Mouse (Mus musculus): ENCODE measurements around the gene H2-Ke6.

- TF ChIP-seq EP300 (IDR thresholded peaks at IDR 0.05; ENCODE audit: low read length) = no peak
- TF ChIP-seq POLR2A (IDR thresholded peaks at IDR 0.05; ENCODE audit: low read depth, low read length) = no peak
- TF ChIP-seq RCOR1 (conservative IDR thresholded peaks at IDR 0.05; ENCODE audit: low read depth, low read length) = no peak
- TF ChIP-seq E2F4 (IDR thresholded peaks at IDR 0.05; ENCODE audit: insufficient replicate concordance, low read depth, low read length) = no peak
- no peak for TF ChIP-seq CTCF (conservative IDR thresholded peaks at IDR 0.05 in 1 of 2, IDR thresholded peaks at IDR 0.05 in 1 of 2; ENCODE audit: low read depth in 2 of 2, low read length in 2 of 2)
- no peak for TF ChIP-seq ZC3H11A (IDR thresholded peaks at IDR 0.05; ENCODE audit: low read depth, low read length)
- no peak for TF ChIP-seq MAZ (IDR thresholded peaks at IDR 0.05; ENCODE audit: low read depth, low read length)
- no peak for TF ChIP-seq MAX (IDR thresholded peaks at IDR 0.05; ENCODE audit: low read length)
- TF ChIP-seq POLR2AphosphoS2 (IDR thresholded peaks at IDR 0.05; ENCODE audit: low read depth, low read length) = no peak
- TF ChIP-seq ETS1 (conservative IDR thresholded peaks at IDR 0.05; ENCODE audit: low read depth, low read length) = no peak
- TF ChIP-seq MXI1 (IDR thresholded peaks at IDR 0.05; ENCODE audit: low read depth, low read length) = no peak
- no peak for TF ChIP-seq NRF1 (IDR thresholded peaks at IDR 0.05; ENCODE audit: low read depth, low read length)
These were observed 774 bp downstream of the H2-Ke6 start for GRCm38 (mm10) chr17:34026917-34027655.
